Mouse (Mus musculus) limb, embryonic 11.5 days (tissue): ENCODE measurements around the gene Rtf2. TPM values are rescaled to one million over a fixed set of nuclear protein-coding genes. Genes with fewer than 3 reads are reported as not detected.

Source experiments
- ATAC-seq: fragments of 200-750 bp; cut with Nextera tagmentation; 2 replicates; pipeline ENCODE4 v1.8.0; 2017; ENCODE audit warnings: low read depth; ENCODE audit not compliant: insufficient number of reproducible peaks, low FRiP score, low TSS enrichment
- DNase-seq: peaks from one replicate; pipeline ENCODE4 v3.0.0-alpha.2; 2015; ENCODE audit warnings: low spot score
- H3K27ac ChIP-seq: fragments of 300-500 bp; sonication (generic); replicated peaks from 2 replicates; pipeline ENCODE4 v1.5.1; 2014; ENCODE audit warnings: low read depth, mild to moderate bottlenecking, low read length
- H3K27me3 ChIP-seq: fragments of 300-500 bp; sonication (generic); 2 replicates; pipeline ENCODE4 v1.6.1; 2014; ENCODE audit warnings: mild to moderate bottlenecking, low read length, mixed read lengths; ENCODE audit not compliant: control insufficient read depth, insufficient read depth
- H3K36me3 ChIP-seq: fragments of 300-500 bp; sonication (generic); 2 replicates; pipeline ENCODE4 v1.6.1; 2014; ENCODE audit warnings: mild to moderate bottlenecking, low read length, moderate library complexity, mixed read lengths; ENCODE audit not compliant: control insufficient read depth, insufficient read depth
- H3K4me1 ChIP-seq: fragments of 300-500 bp; sonication (generic); 2 replicates; pipeline ENCODE4 v1.6.1; 2014; ENCODE audit warnings: low read length, mixed read lengths; ENCODE audit not compliant: control insufficient read depth, insufficient read depth
- H3K4me2 ChIP-seq: fragments of 300-500 bp; sonication (generic); 2 replicates; pipeline ENCODE4 v1.6.1; 2014; ENCODE audit warnings: low read depth, mild to moderate bottlenecking, moderate library complexity; ENCODE audit not compliant: severe bottlenecking
- H3K4me3 ChIP-seq: fragments of 300-500 bp; sonication (generic); 2 replicates; pipeline ENCODE4 v1.5.1; 2014; ENCODE audit warnings: low read depth, low read length
- H3K9ac ChIP-seq: fragments of 300-500 bp; sonication (generic); 2 replicates; pipeline ENCODE4 v1.6.1; 2014; ENCODE audit warnings: mild to moderate bottlenecking, low read length
- H3K9me3 ChIP-seq: fragments of 300-500 bp; sonication (generic); 2 replicates; pipeline ENCODE4 v1.6.1; 2016; ENCODE audit warnings: low read length; ENCODE audit not compliant: control insufficient read depth
- WGBS: fragments of 180-500 bp; shearing (Covaris S2); extraction: QIAGEN DNeasy Blood & Tissue Kit; methylation state at CpG from one replicate; pipeline ENCODE4 v1.1.7; 2014; 5-methylcytosine and 5-hydroxymethylcytosine counted together
- polyA plus RNA-seq: library from polyadenylated mRNA; unstranded; fragments of >200 nt; fragmentation: Nextera tagmentation; extraction: Ambion mirVana; gene quantifications from 2 replicates; pipeline ENCODE4 v1.2.1, GENCODE M21; 2014

Rtf2 gene
- polyA plus RNA-seq, 1 experiment from 2014 or later: 78.9 TPM

DNA sequence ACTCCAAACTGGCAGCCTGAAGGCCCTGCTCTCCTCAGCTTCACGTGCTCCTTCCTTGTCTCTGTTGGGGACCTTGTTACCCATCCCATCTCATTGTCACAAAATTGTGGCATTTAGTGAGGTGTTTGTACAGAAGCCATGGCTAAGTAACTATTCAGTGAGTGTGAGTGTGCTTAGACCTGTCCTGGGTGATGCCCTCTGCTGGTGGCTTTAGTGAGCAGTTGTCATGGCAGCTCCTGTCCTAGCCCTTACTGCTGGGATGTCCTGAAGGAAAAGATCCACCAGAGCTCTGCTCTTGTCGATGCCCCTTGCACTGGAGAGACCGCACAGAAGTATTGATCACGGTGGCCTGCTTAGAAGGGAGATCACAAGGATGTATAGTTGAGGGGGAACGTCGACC lies 7.0 kb downstream of the Rtf2 start:
- Histone ChIP-seq H3K9me3 (no peaks in the 10 kb centered on the region), H3K9ac (no peak overlapping the region), H3K27ac (no peak overlapping the region), H3K36me3 (peaks cover 5% of the 10 kb centered on the region; the same call in 1 of the 2 replicates), H3K4me2 (no peak overlapping the region), H3K4me1 (no peaks in the 10 kb centered on the region), H3K27me3 (no peaks in the 10 kb centered on the region), H3K4me3 (no peak overlapping the region)
- no peak for ATAC-seq
- no peak for DNase-seq
- WGBS: 91% methylated on average over 6 of the region's 6 CpGs

DNA sequence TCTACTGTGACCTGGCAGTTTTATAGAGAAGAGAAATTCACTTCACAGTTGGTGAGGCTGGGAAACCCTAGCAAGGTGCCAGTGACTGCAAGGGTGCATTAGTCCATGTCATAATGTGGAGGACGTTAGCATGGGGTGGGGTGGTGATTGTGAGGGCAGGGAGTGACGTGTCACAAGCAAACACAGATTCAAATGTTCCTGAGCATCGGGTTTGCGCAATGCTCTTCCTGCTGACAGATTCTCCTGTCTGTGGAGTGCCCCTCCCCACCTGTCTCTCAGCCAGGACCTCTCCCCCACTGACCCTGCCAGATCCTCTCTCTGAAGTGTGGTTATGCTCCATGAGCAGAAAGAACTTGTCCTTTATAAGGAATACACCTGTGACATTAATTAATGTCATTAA lies 8.0 kb downstream of the Rtf2 start:
- Histone ChIP-seq H3K4me2 (no peak overlapping the region), H3K9ac (no peak overlapping the region), H3K4me3 (no peak overlapping the region), H3K4me1 (no peaks in the 10 kb centered on the region), H3K9me3 (no peaks in the 10 kb centered on the region), H3K27ac (no peak overlapping the region), H3K36me3 (peaks cover 7% of the 10 kb centered on the region; the same call in 1 of the 2 replicates), H3K27me3 (no peaks in the 10 kb centered on the region)
- ATAC-seq: no peak
- DNase-seq: no peak
- 90% methylated on average over 4 of the region's 4 CpGs for WGBS

DNA sequence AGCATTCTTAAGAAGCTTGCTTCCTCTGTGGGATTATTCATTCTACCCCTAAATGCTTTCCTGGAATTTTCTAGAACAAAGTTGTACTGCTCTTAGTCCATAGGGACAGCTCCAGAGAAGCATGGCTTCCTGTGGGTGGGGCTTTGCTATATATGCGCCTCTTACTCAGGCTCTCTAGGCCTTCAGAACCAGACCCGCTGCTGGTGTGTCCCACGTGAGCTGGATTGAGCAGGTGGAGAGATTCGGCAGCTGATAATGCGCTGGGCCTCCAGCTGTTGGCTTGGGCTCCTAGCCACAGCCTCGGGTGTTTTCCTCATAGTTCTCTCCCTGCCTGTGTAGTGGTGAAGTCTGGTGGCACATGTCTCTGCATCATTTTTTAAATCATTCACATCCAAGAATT lies 10.3 kb downstream of the Rtf2 start:
- no peak for DNase-seq
- H3K27ac ChIP-seq: no peak overlapping the region
- H3K4me3 ChIP-seq: no peak overlapping the region
- H3K9me3 ChIP-seq: no peaks in the 10 kb centered on the region
- no peak for ATAC-seq
- H3K36me3 ChIP-seq: peaks cover 7% of the 10 kb centered on the region; the same call in 1 of the 2 replicates
- 90% methylated on average over 6 of the region's 6 CpGs for WGBS
- H3K9ac ChIP-seq: no peak overlapping the region
- no peak overlapping the region for H3K4me2 ChIP-seq
- H3K4me1 ChIP-seq: no peaks in the 10 kb centered on the region
- H3K27me3 ChIP-seq: no peaks in the 10 kb centered on the region

DNA sequence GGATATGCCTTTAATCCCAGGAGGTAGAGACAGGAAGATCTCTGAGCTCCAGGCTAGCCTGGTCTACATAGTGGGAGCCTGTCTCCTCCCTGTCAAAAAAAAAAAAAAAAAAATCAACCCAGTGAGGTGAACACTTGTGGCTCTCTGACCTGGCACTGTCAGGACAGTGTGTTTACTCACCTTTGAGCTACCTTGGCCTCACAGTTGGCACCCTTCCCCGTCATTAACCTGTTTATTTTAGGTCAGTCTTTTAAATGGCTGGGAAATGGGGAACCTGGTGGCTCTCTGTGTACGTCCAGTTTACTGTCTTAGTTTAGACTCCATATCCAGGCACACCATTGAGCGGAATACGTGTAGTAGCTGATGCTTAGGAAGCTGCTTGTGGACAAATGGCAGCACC lies 11.7 kb downstream of the Rtf2 start:
- DNase-seq (no peak), ATAC-seq (no peak)
- WGBS: 94% methylated on average over 4 of the region's 4 CpGs

DNA sequence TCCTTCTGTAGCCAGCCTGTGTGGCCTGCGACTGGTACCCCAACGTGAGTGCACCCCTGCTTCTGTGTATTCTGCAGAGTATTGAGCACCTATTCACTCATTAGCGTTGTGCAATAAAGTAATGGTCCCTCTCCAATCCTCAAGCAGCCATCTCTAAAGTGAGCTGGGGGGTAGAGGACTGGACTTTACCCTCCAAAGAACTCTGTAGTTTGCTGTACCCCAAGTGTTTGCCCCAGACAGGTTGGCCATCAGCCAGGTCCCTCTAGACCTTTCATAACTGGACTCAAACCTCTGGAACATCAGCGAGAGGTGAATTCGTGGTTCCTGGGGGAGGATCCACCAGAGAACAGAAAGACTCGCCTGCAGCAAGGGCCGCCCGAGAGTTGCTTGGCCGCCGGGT lies 12.1 kb downstream of the Rtf2 start:
- H3K27ac ChIP-seq: no peak overlapping the region
- no peaks in the 10 kb centered on the region for H3K9me3 ChIP-seq
- H3K4me1 ChIP-seq: no peaks in the 10 kb centered on the region
- no peak overlapping the region for H3K9ac ChIP-seq
- 97% methylated on average over 10 of the region's 10 CpGs for WGBS
- DNase-seq (no peak), ATAC-seq (no peak)
- H3K36me3 ChIP-seq: peaks cover 7% of the 10 kb centered on the region
- no peak overlapping the region for H3K4me3 ChIP-seq
- H3K4me2 ChIP-seq: no peak overlapping the region
- no peaks in the 10 kb centered on the region for H3K27me3 ChIP-seq

More for the DNA sequence above, 11.7 kb downstream of the Rtf2 start:
- peaks cover 7% of the 10 kb centered on the region for H3K36me3 ChIP-seq
- no peaks in the 10 kb centered on the region for H3K9me3 ChIP-seq
- no peak overlapping the region for H3K9ac ChIP-seq
- H3K4me2 ChIP-seq: no peak overlapping the region
- H3K27ac ChIP-seq: no peak overlapping the region
- H3K4me1 ChIP-seq: no peaks in the 10 kb centered on the region
- H3K27me3 ChIP-seq: no peaks in the 10 kb centered on the region
- no peak overlapping the region for H3K4me3 ChIP-seq

DNA sequence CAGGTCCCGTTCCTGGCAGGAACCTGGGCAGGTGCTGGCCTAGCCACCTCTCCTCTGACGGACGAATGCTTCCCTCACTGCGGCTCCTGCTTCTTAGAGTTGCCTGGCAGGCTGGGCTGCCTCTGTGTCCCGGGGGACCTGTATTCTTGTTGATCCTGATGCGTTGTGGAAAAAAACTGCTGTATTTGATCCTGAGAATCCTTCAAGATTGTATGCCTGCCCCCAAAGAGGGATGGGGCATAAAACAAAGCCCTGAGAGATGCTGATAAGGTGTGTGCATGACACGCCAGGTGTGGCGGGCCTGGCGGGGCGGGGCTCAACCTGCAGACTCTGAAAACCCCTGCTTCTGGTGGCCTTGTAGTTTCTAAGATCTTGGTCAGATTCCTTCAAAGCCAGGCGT lies 18.1 kb downstream of the Rtf2 start, which contains the start of gene Gcnt7:
TSS of gene Gcnt7 (minus strand) at position 101 of the 400 bp plus-strand sequence.
- ATAC-seq: no peak
- no peaks in the 10 kb centered on the region for H3K4me1 ChIP-seq

DNA sequence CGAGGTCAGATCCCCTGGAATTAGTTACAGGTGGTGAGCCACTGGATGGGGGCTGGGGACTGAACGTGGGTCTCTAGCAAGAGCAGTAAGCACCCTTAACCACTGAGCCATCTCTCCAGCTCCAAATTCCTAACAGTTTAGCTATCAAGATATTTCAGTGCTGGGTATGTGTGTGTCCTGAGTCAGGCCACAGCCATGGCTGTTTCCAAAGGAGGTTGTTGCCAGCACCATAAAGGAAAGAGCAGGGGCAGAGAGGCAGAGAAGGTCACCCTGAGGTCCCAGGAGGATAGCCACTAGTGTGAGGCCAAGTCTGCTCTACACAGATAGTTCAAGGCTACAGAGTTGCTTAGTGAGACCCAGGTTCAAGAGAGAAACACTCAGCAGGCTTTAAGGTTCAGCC lies 20.3 kb downstream of the Rtf2 start:
- Histone ChIP-seq H3K4me2 (no peak overlapping the region), H3K27me3 (no peaks in the 10 kb centered on the region), H3K4me3 (no peak overlapping the region), H3K4me1 (no peaks in the 10 kb centered on the region), H3K9ac (no peak overlapping the region), H3K9me3 (no peaks in the 10 kb centered on the region), H3K27ac (no peak overlapping the region), H3K36me3 (no peaks in the 10 kb centered on the region; the same call in 1 of the 2 replicates)
- ATAC-seq (no peak), DNase-seq (no peak)
- WGBS: 38% methylated on average over 2 of the region's 2 CpGs

More for the DNA sequence above, 18.1 kb downstream of the Rtf2 start, which contains the start of gene Gcnt7:
- H3K4me3 ChIP-seq: no peak within 1 kb of the TSS
- no peaks in the 10 kb centered on the region; the same call in 1 of the 2 replicates for H3K36me3 ChIP-seq
- H3K4me2 ChIP-seq: no peak within 1 kb of the TSS
- no peak for DNase-seq
- no peak within 1 kb of the TSS for H3K27ac ChIP-seq
- no peaks in the 10 kb centered on the region for H3K27me3 ChIP-seq
- 87% methylated on average over 11 of the region's 11 CpGs for WGBS
- H3K9me3 ChIP-seq: no peaks in the 10 kb centered on the region
- no peak within 1 kb of the TSS for H3K9ac ChIP-seq

DNA sequence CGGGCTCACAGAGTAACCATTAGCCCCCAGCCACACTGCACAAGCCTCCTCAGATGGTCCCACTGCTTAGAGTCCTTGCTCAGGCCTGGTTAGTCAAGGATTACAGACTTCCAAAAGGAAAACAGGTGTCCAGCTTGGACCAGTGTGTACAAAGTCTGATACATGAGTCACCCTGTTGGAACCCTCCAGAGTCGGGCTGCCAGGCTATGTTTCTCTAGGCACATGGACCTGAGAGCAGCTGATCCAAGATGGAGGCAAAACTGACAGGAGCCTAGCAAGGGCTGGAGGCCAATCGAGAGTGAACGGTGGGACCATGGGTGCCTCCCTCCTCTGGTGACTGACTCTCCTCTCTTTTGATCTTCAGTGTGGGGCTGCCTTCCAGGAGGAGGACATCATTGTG lies 22.5 kb downstream of the Rtf2 start:
- no peak overlapping the region for H3K4me3 ChIP-seq
- no peak overlapping the region for H3K27ac ChIP-seq

More for the DNA sequence above, 22.5 kb downstream of the Rtf2 start:
- Histone ChIP-seq H3K4me1 (no peaks in the 10 kb centered on the region), H3K27me3 (no peaks in the 10 kb centered on the region), H3K9me3 (no peaks in the 10 kb centered on the region), H3K4me2 (no peak overlapping the region), H3K36me3 (no peaks in the 10 kb centered on the region; the same call in 1 of the 2 replicates), H3K9ac (no peak overlapping the region)
- DNase-seq (no peak), ATAC-seq (no peak)
- WGBS: 94% methylated on average over 4 of the region's 4 CpGs
